Mouse (Mus musculus): ENCODE results near the gene Foxp1. TPM values are rescaled to one million over a fixed set of nuclear protein-coding genes. Genes with fewer than 3 reads are reported as not detected.

Gene Foxp1
- polyA plus RNA-seq, 1 experiment from 2014 or later = 52.4 TPM

- 87% methylated on average over 4 of the region's 4 CpGs for whole genome bisulfite sequencing
- H3K36me3 ChIP-seq (ENCODE audit: control insufficient read depth, insufficient read depth, low read length) = no peaks in the 10 kb centered on the region
- H3K27ac ChIP-seq (ENCODE audit: low read depth, low read length) = no peak overlapping the region
- no peak overlapping the region for H3K9ac ChIP-seq (replicated peaks; ENCODE audit: low read depth, low read length)
- H3K4me3 ChIP-seq (ENCODE audit: low read depth, low read length) = no peak overlapping the region
- no peak for ATAC-seq (ENCODE audit: low read depth)
- no peaks in the 10 kb centered on the region for H3K9me3 ChIP-seq (ENCODE audit: control insufficient read depth, low read length)
- H3K4me1 ChIP-seq (ENCODE audit: control insufficient read depth, insufficient read depth, low read length) = no peaks in the 10 kb centered on the region
- no peaks in the 10 kb centered on the region for H3K27me3 ChIP-seq (ENCODE audit: control insufficient read depth, insufficient read depth, low read length)
- H3K4me2 ChIP-seq (ENCODE audit: low read depth, low read length) = no peak overlapping the region
Measured at GRCm38 (mm10) chr6:99143756-99144036, 378.8 kb downstream of the Foxp1 start.

- H3K9me3 ChIP-seq (ENCODE audit: control insufficient read depth, low read length) = no peaks in the 10 kb centered on the region
- no peak for ATAC-seq (ENCODE audit: low read depth)
- H3K4me1 ChIP-seq (ENCODE audit: control insufficient read depth, insufficient read depth, low read length) = 0 out of 2 replicates have a peak, but pooled peaks cover 2% of the 10 kb centered on the region
- H3K27me3 ChIP-seq (ENCODE audit: control insufficient read depth, insufficient read depth, low read length) = no peaks in the 10 kb centered on the region
- no peak overlapping the region for H3K9ac ChIP-seq (replicated peaks; ENCODE audit: low read depth, low read length)
- H3K36me3 ChIP-seq (ENCODE audit: control insufficient read depth, insufficient read depth, low read length) = no peaks in the 10 kb centered on the region
- no peak overlapping the region for H3K27ac ChIP-seq (ENCODE audit: low read depth, low read length)
- 67% methylated on average over 10 of the region's 10 CpGs for WGBS
- no peak overlapping the region for H3K4me3 ChIP-seq (ENCODE audit: low read depth, low read length)
- no peak overlapping the region for H3K4me2 ChIP-seq (ENCODE audit: low read depth, low read length)
Measured at GRCm38 (mm10) chr6:99142900-99143755, 379.4 kb downstream of the Foxp1 start.

DNA sequence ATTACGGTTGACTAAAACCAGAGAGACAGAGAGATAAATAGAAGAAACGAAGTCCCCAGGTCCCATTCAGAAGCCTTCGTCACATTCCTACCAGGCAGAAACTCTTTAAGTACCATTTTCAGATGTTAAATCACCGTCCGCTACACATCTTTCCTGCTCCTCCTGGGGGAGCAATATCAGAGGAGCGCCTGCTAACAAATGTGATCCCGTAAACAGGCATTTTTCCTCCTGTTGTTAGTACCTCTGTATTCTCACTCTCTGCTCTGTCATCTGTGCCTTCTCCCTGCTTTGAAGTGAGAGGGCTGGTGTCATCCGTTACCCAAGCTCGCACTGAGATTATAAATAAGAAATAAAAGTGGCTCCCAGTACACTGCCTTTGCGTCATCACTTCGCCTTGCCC is 384.5 kb downstream of the Foxp1 start:
- WGBS = 27% methylated on average over 11 of the region's 11 CpGs
- H3K27ac ChIP-seq (ENCODE audit: low read depth, low read length) = no peak overlapping the region
- H3K27me3 ChIP-seq (ENCODE audit: control insufficient read depth, insufficient read depth, low read length) = no peaks in the 10 kb centered on the region
- H3K4me3 ChIP-seq (ENCODE audit: low read depth, low read length) = no peak overlapping the region
- no peak for ATAC-seq (ENCODE audit: low read depth)
- no peaks in the 10 kb centered on the region for H3K36me3 ChIP-seq (ENCODE audit: control insufficient read depth, insufficient read depth, low read length)
- no peak overlapping the region for H3K9ac ChIP-seq (replicated peaks; ENCODE audit: low read depth, low read length)
- no peak overlapping the region for H3K4me2 ChIP-seq (ENCODE audit: low read depth, low read length)
- no peaks in the 10 kb centered on the region for H3K9me3 ChIP-seq (ENCODE audit: control insufficient read depth, low read length)
- H3K4me1 ChIP-seq (ENCODE audit: control insufficient read depth, insufficient read depth, low read length) = peaks cover 27% of the 10 kb centered on the region

DNA sequence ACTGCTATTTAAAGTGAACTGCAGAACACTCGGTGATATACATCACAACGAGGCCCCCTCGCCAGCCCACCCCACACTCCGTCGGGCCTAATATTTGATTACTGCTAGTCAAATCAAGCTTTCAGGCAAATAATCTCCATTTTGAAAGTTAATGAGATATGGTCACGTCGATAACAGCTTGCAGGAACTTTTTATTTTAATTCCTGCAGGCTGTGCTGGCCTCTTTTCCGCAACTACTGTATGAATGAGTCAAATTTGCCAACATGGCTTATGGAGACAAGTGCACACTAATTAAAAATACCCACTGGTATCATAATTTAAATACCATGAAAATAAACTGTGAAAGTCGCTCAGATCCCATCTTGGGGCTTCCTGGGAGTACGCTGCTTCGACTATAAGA is 385.4 kb downstream of the Foxp1 start:
- ATAC-seq (ENCODE audit: low read depth) = no peak

DNA sequence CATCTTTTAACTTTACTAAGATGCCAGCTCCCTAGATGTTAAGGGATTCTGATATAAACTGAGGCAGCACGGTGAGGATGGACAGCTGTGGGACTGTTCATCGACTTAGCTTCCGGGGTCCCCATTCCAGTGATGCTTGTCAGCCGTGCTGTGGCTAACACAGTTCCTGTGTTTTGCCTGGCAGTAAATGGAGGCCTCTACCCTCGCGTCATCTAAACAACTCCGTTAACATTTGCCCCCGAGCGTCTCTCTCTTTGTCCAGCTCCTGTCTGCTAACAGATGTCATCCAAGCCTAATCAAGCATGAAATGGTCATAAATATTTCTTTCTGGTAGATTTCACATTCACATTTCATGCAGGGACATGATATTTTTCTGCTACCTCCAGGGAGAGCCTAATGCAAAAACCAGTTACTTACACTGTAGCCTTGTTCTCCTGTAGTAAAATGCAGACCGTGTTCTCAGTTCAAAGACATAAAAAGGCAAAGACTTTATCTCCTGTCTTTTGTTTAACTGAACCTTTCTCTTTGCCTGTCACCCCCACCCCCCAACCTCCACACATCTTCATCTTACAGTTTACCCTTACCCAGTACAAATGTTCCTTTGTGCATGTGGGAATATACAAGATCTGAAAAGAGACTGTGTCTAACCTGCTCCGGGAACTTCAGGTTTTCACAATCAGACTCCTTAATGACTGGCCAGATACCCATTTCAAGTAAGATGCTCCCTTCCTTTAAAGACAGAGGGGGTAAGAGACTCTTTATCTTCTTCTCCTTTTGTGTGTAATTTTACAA is 386.4 kb downstream of the Foxp1 start:
- Histone ChIP-seq H3K4me2 (ENCODE audit: low read depth, low read length) (no peak overlapping the region), H3K4me1 (ENCODE audit: control insufficient read depth, insufficient read depth, low read length) (peaks cover 27% of the 10 kb centered on the region), H3K9me3 (ENCODE audit: control insufficient read depth, low read length) (no peaks in the 10 kb centered on the region), H3K4me3 (ENCODE audit: low read depth, low read length) (no peak overlapping the region), H3K36me3 (ENCODE audit: control insufficient read depth, insufficient read depth, low read length) (no peaks in the 10 kb centered on the region), H3K27ac (ENCODE audit: low read depth, low read length) (no peak overlapping the region), H3K9ac (replicated peaks; ENCODE audit: low read depth, low read length) (no peak overlapping the region), H3K27me3 (ENCODE audit: control insufficient read depth, insufficient read depth, low read length) (no peaks in the 10 kb centered on the region)
- ATAC-seq (ENCODE audit: low read depth) = peak; percentile 46; the same call in 1 of the 2 replicates
- WGBS = 3% methylated on average over 11 of the region's 11 CpGs

More for the DNA sequence above, 385.4 kb downstream of the Foxp1 start:
- Histone ChIP-seq H3K27ac (ENCODE audit: low read depth, low read length) (no peak overlapping the region), H3K9ac (replicated peaks; ENCODE audit: low read depth, low read length) (no peak overlapping the region), H3K4me2 (ENCODE audit: low read depth, low read length) (no peak overlapping the region), H3K27me3 (ENCODE audit: control insufficient read depth, insufficient read depth, low read length) (no peaks in the 10 kb centered on the region), H3K36me3 (ENCODE audit: control insufficient read depth, insufficient read depth, low read length) (no peaks in the 10 kb centered on the region), H3K9me3 (ENCODE audit: control insufficient read depth, low read length) (no peaks in the 10 kb centered on the region), H3K4me1 (ENCODE audit: control insufficient read depth, insufficient read depth, low read length) (peaks cover 27% of the 10 kb centered on the region), H3K4me3 (ENCODE audit: low read depth, low read length) (no peak overlapping the region)
- WGBS = 38% methylated on average over 11 of the region's 11 CpGs

DNA sequence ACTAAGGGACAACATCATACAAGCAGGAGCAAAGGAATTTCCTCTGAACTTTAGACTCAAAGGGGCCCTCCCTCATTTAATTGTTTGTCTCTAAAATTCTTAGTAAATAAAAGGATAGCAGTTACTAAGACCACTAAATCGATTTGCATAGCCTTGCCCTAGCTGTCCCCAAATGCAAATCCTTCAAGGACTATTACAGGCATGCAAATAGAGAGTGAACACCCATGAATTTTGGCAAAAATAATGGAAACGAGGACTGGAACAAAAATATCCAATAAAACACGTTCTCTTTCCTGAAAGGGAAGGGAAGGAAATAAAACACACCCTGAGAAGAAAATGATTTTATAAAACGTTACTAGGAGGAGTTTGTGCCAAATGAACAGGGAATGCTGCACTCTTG is 390.7 kb downstream of the Foxp1 start:
- Histone ChIP-seq H3K9me3 (ENCODE audit: control insufficient read depth, low read length) (no peaks in the 10 kb centered on the region), H3K36me3 (ENCODE audit: control insufficient read depth, insufficient read depth, low read length) (no peaks in the 10 kb centered on the region), H3K4me2 (ENCODE audit: low read depth, low read length) (no peak overlapping the region), H3K4me3 (ENCODE audit: low read depth, low read length) (no peak overlapping the region), H3K4me1 (ENCODE audit: control insufficient read depth, insufficient read depth, low read length) (peaks cover 14% of the 10 kb centered on the region), H3K9ac (replicated peaks; ENCODE audit: low read depth, low read length) (no peak overlapping the region), H3K27me3 (ENCODE audit: control insufficient read depth, insufficient read depth, low read length) (no peaks in the 10 kb centered on the region), H3K27ac (ENCODE audit: low read depth, low read length) (no peak overlapping the region)
- ATAC-seq (ENCODE audit: low read depth) = no peak
- WGBS = 42% methylated on average over 4 of the region's 4 CpGs

GRCm38 (mm10) chr6:99130758-99131410 is 391.6 kb downstream of the Foxp1 start:
- ATAC-seq (ENCODE audit: low read depth) = no peak
- no peak overlapping the region for H3K4me3 ChIP-seq (ENCODE audit: low read depth, low read length)
- H3K9ac ChIP-seq (replicated peaks; ENCODE audit: low read depth, low read length) = no peak overlapping the region
- peaks cover 11% of the 10 kb centered on the region for H3K4me1 ChIP-seq (ENCODE audit: control insufficient read depth, insufficient read depth, low read length)
- no peaks in the 10 kb centered on the region for H3K36me3 ChIP-seq (ENCODE audit: control insufficient read depth, insufficient read depth, low read length)
- no peak overlapping the region for H3K27ac ChIP-seq (ENCODE audit: low read depth, low read length)
- no peaks in the 10 kb centered on the region for H3K9me3 ChIP-seq (ENCODE audit: control insufficient read depth, low read length)
- 58% methylated on average over 10 of the region's 10 CpGs for WGBS
- no peaks in the 10 kb centered on the region for H3K27me3 ChIP-seq (ENCODE audit: control insufficient read depth, insufficient read depth, low read length)
- H3K4me2 ChIP-seq (ENCODE audit: low read depth, low read length) = no peak overlapping the region

DNA sequence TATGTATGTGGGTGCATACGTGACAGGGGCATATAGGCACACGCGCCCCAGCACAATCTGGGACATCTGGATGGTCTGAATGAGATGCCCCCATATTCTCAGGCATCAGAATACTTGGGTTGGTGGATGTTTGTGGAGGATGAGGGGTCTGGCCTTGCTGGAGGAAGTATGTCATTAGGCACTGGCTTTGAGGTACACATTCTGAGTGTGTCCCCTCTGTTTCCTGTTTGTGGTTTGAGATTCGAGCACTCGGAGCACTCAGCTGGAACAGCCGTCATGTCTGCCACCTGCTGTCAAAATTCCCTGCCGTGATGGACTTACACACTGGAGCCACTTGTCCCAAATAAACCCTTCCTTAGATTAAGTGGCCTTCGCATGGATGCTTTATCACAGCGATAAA is 395.8 kb downstream of the Foxp1 start:
- WGBS = 88% methylated on average over 9 of the region's 9 CpGs
- ATAC-seq (ENCODE audit: low read depth) = no peak

More for the DNA sequence above, 395.8 kb downstream of the Foxp1 start:
- no peak overlapping the region for H3K9ac ChIP-seq (replicated peaks; ENCODE audit: low read depth, low read length)
- no peak overlapping the region for H3K27ac ChIP-seq (ENCODE audit: low read depth, low read length)
- no peaks in the 10 kb centered on the region for H3K9me3 ChIP-seq (ENCODE audit: control insufficient read depth, low read length)
- H3K36me3 ChIP-seq (ENCODE audit: control insufficient read depth, insufficient read depth, low read length) = no peaks in the 10 kb centered on the region
- no peaks in the 10 kb centered on the region for H3K27me3 ChIP-seq (ENCODE audit: control insufficient read depth, insufficient read depth, low read length)
- H3K4me1 ChIP-seq (ENCODE audit: control insufficient read depth, insufficient read depth, low read length) = no peaks in the 10 kb centered on the region
- H3K4me3 ChIP-seq (ENCODE audit: low read depth, low read length) = no peak overlapping the region
- no peak overlapping the region for H3K4me2 ChIP-seq (ENCODE audit: low read depth, low read length)
